Comparison of ENCODE assay signal across 21 mouse cellular contexts in genomic region chrX:140532325-140532724, GRCm38 (mm10).
"Had no signal": no experiment of that assay in that cellular context is flagged by ENCODE, and none has a peak within 500 bp of the region (broad histone marks: within the 10 kb centered on the region; RNA-seq: fewer than 3 reads in every experiment).

No protein-coding gene starts in this region.

- H3K36me3 ChIP-seq: kidney, embryonic 15.5 days; liver, embryonic 13.5 days; neural tube, embryonic 12.5 days; neural tube, embryonic 15.5 days; stomach, embryonic 15.5 days had no signal

- H3K4me1 ChIP-seq: kidney, embryonic 15.5 days; neural tube, embryonic 12.5 days; neural tube, embryonic 15.5 days; stomach, embryonic 15.5 days had no signal

- DNase-seq: kidney, adult 11 months; kidney, adult 8-10 months; kidney, postnatal 10 days; kidney, postnatal 36 days; layer of hippocampus, postnatal 36 days; liver, embryonic 13.5 days; lung, embryonic 14.5 days; midbrain, embryonic 14.5 days; right cerebral cortex, adult 18-20 months; right cerebral cortex, postnatal 14 days; right cerebral cortex, postnatal 4 days; spleen, adult 18-20 months; thymus, adult 2 months; thymus, postnatal 25 days had no signal

- H3K4me3 ChIP-seq: kidney, embryonic 15.5 days; left cerebral cortex, adult 2 months; liver, embryonic 13.5 days; neural tube, embryonic 12.5 days; neural tube, embryonic 15.5 days; stomach, embryonic 15.5 days had no signal

- H3K4me2 ChIP-seq: kidney, embryonic 15.5 days; liver, embryonic 13.5 days; lung, embryonic 14.5 days; midbrain, embryonic 11.5 days; neural tube, embryonic 12.5 days; neural tube, embryonic 15.5 days; stomach, embryonic 15.5 days had no signal

- ATAC-seq: lung, postnatal 0 days had no signal

- H3K27me3 ChIP-seq: liver, embryonic 13.5 days; stomach, embryonic 15.5 days had no signal

- H3K9me3 ChIP-seq: kidney, embryonic 15.5 days; liver, embryonic 13.5 days; neural tube, embryonic 12.5 days; neural tube, embryonic 15.5 days; stomach, embryonic 15.5 days had no signal

- H3K27ac ChIP-seq: kidney, embryonic 15.5 days; left cerebral cortex, adult 2 months; liver, embryonic 13.5 days; neural tube, embryonic 12.5 days; neural tube, embryonic 15.5 days; stomach, embryonic 15.5 days had no signal

- H3K9ac ChIP-seq: kidney, embryonic 15.5 days; liver, embryonic 13.5 days; lung, embryonic 14.5 days; neural tube, embryonic 12.5 days; neural tube, embryonic 15.5 days; stomach, embryonic 15.5 days had no signal
